Mouse (Mus musculus) limb, embryonic 14.5 days (tissue): ENCODE results near the gene Ephb1. TPM values are rescaled to one million over a fixed set of nuclear protein-coding genes. Genes with fewer than 3 reads are reported as not detected.

ENCODE experiments used
- ATAC-seq: fragments of 200-750 bp; cut with Nextera tagmentation; 2 replicates; pipeline ENCODE4 v1.8.0; 2017; ENCODE audit warnings: low read depth, moderate number of reproducible peaks, moderate TSS enrichment; ENCODE audit not compliant: low FRiP score
- DNase-seq: peaks from one replicate; pipeline ENCODE4 v3.0.0-alpha.2; 2015; ENCODE audit warnings: low spot score
- H3K27ac ChIP-seq: fragments of 300-500 bp; sonication (generic); replicated peaks from 2 replicates; pipeline ENCODE4 v1.5.1; 2014; ENCODE audit warnings: low read depth, mild to moderate bottlenecking, low read length, moderate library complexity, mixed read lengths
- H3K27me3 ChIP-seq: fragments of 300-500 bp; sonication (generic); 2 replicates; pipeline ENCODE4 v1.6.1; 2014; ENCODE audit warnings: low read length, mixed read lengths; ENCODE audit not compliant: control insufficient read depth, insufficient read depth
- H3K36me3 ChIP-seq: fragments of 300-500 bp; sonication (generic); 2 replicates; pipeline ENCODE4 v1.6.1; 2014; ENCODE audit warnings: mild to moderate bottlenecking, low read length, moderate library complexity, mixed read lengths; ENCODE audit not compliant: control insufficient read depth, insufficient read depth
- H3K4me1 ChIP-seq: fragments of 300-500 bp; sonication (generic); 2 replicates; pipeline ENCODE4 v1.6.1; 2014; ENCODE audit warnings: antibody characterized with exemption, low read length, mixed read lengths; ENCODE audit not compliant: control insufficient read depth, insufficient read depth
- H3K4me2 ChIP-seq: fragments of 300-500 bp; sonication (generic); replicated peaks from 2 replicates; pipeline ENCODE4 v1.6.1; 2014; ENCODE audit warnings: low read depth, mild to moderate bottlenecking, low read length, moderate library complexity; ENCODE audit not compliant: severe bottlenecking
- H3K4me3 ChIP-seq: fragments of 300-500 bp; sonication (generic); replicated peaks from 2 replicates; pipeline ENCODE4 v1.5.1; 2014; ENCODE audit warnings: low read length
- H3K9ac ChIP-seq: fragments of 300-500 bp; sonication (generic); 2 replicates; pipeline ENCODE4 v1.6.1; 2014; ENCODE audit warnings: mild to moderate bottlenecking, low read depth, low read length, moderate library complexity; ENCODE audit not compliant: severe bottlenecking
- H3K9me3 ChIP-seq: fragments of 300-500 bp; sonication (generic); 2 replicates; pipeline ENCODE4 v1.6.1; 2016; ENCODE audit warnings: low read length; ENCODE audit not compliant: control insufficient read depth
- POLR2A ChIP-seq: fragments of 200-500 bp; IDR thresholded peaks from 2 replicates; pipeline ENCODE4 v1.8.0; 2012; ENCODE audit warnings: inconsistent platforms, mild to moderate bottlenecking, moderate library complexity, borderline replicate concordance; ENCODE audit not compliant: insufficient read depth, insufficient read length; ENCODE audit errors: extremely low read depth
- WGBS: fragments of 180-500 bp; shearing (Covaris S2); extraction: QIAGEN DNeasy Blood & Tissue Kit; methylation state at CpG from one replicate; pipeline ENCODE4 v1.1.7; 2014; 5-methylcytosine and 5-hydroxymethylcytosine counted together
- polyA plus RNA-seq, 2 experiments: library from polyadenylated mRNA; depleted of rRNA in 1 of 2; stranded (reverse) in 1 of 2; unstranded in 1 of 2; fragments of >200 nt; fragmentation: Nextera tagmentation in 1 of 2; extraction: Ambion mirVana in 1 of 2; gene quantifications; 2 replicates each; pipeline versions ENCODE4 v1.2.1 to v1.2.3; 2012 to 2014

Gene Ephb1
- polyA plus RNA-seq, 2 experiments = 4.1 TPM

- ATAC-seq = no peak
- Histone ChIP-seq H3K9me3 (no peaks in the 10 kb centered on the region), H3K9ac (no peak overlapping the region), H3K4me3 (no peak overlapping the region), H3K4me1 (no peaks in the 10 kb centered on the region), H3K36me3 (no peaks in the 10 kb centered on the region), H3K27me3 (no peaks in the 10 kb centered on the region; the same call in 1 of the 2 replicates), H3K4me2 (no peak overlapping the region), H3K27ac (no peak overlapping the region)
- no peak for TF ChIP-seq POLR2A
- no peak for DNase-seq
- WGBS = 78% methylated on average over 6 of the region's 6 CpGs
Observed at GRCm38 (mm10) chr9:102273469-102273808, 81.1 kb downstream of the Ephb1 start.

GRCm38 (mm10) chr9:102272731-102273468, 81.6 kb downstream of the Ephb1 start:
- Histone ChIP-seq H3K36me3 (no peaks in the 10 kb centered on the region), H3K27ac (no peak overlapping the region), H3K4me3 (no peak overlapping the region), H3K9ac (no peak overlapping the region), H3K4me1 (no peaks in the 10 kb centered on the region), H3K27me3 (no peaks in the 10 kb centered on the region; the same call in 1 of the 2 replicates), H3K4me2 (no peak overlapping the region), H3K9me3 (no peaks in the 10 kb centered on the region)
- DNase-seq = no peak
- no peak for ATAC-seq
- TF ChIP-seq POLR2A = no peak
- WGBS = 65% methylated on average over 5 of the region's 5 CpGs

- Histone ChIP-seq H3K36me3 (no peaks in the 10 kb centered on the region), H3K4me3 (no peak overlapping the region), H3K4me2 (no peak overlapping the region), H3K27ac (no peak overlapping the region), H3K4me1 (peaks cover 5% of the 10 kb centered on the region; the same call in 1 of the 2 replicates), H3K9ac (no peak overlapping the region), H3K9me3 (no peaks in the 10 kb centered on the region), H3K27me3 (no peaks in the 10 kb centered on the region; the same call in 1 of the 2 replicates)
- DNase-seq (no peak), ATAC-seq (no peak)
- no peak for TF ChIP-seq POLR2A
- WGBS = 82% methylated on average over 5 of the region's 5 CpGs
Observed at GRCm38 (mm10) chr9:102270496-102270895, 84.0 kb downstream of the Ephb1 start.

- peaks cover 5% of the 10 kb centered on the region; the same call in 1 of the 2 replicates for H3K4me1 ChIP-seq
- H3K4me3 ChIP-seq = peak overlapping the region; percentile 29
- WGBS = under 1% methylated on average over 18 of the region's 18 CpGs
- H3K27me3 ChIP-seq = no peaks in the 10 kb centered on the region; the same call in 1 of the 2 replicates
- ATAC-seq (no peak), DNase-seq (peak; percentile 50)
- peak overlapping the region; percentile 49 for H3K4me2 ChIP-seq
- peak overlapping the region; percentile 26; the same call in 1 of the 2 replicates for H3K9ac ChIP-seq
- no peaks in the 10 kb centered on the region for H3K36me3 ChIP-seq
- no peak for TF ChIP-seq POLR2A
- no peak overlapping the region for H3K27ac ChIP-seq
- no peaks in the 10 kb centered on the region for H3K9me3 ChIP-seq
Observed at GRCm38 (mm10) chr9:102267311-102268027, 87.0 kb downstream of the Ephb1 start.

- WGBS = 58% methylated on average over 7 of the region's 7 CpGs
- peaks cover 5% of the 10 kb centered on the region; the same call in 1 of the 2 replicates for H3K27me3 ChIP-seq
- no peaks in the 10 kb centered on the region for H3K9me3 ChIP-seq
- H3K9ac ChIP-seq = no peak overlapping the region
- no peak for DNase-seq
- no peak overlapping the region for H3K27ac ChIP-seq
- peaks cover 5% of the 10 kb centered on the region; the same call in 1 of the 2 replicates for H3K4me1 ChIP-seq
- ATAC-seq = no peak
- no peak for TF ChIP-seq POLR2A
- no peak overlapping the region for H3K4me3 ChIP-seq
- no peak overlapping the region for H3K4me2 ChIP-seq
- no peaks in the 10 kb centered on the region for H3K36me3 ChIP-seq
Observed at GRCm38 (mm10) chr9:102263760-102264159, 90.7 kb downstream of the Ephb1 start.
